Mouse (Mus musculus) heart, adult 8-10 months (tissue): ENCODE measurements around the gene Arl8a. TPM values are rescaled to one million over a fixed set of nuclear protein-coding genes. Genes with fewer than 3 reads are reported as not detected.

Experiments
- DNase-seq: peaks from one replicate; pipeline ENCODE4 v3.0.0; 2022; ENCODE audit warnings: low spot score
- total RNA-seq, 4 experiments: library from RNA; stranded (reverse); gene quantifications; 2 replicates each; pipeline ENCODE4 v1.2.4; 2022

Gene Arl8a
- total RNA-seq, 4 experiments from 2014 or later = 19.0 to 21.4 (median 20.7) TPM

GRCm38 (mm10) chr1:135199014-135199819 lies 52.6 kb downstream of the Arl8a start:
- no peak for DNase-seq

GRCm38 (mm10) chr1:135200400-135200799 lies 53.8 kb downstream of the Arl8a start:
- DNase-seq = no peak

GRCm38 (mm10) chr1:135204196-135205126 lies 57.8 kb downstream of the Arl8a start:
- DNase-seq = no peak

- DNase-seq = no peak
Observed at GRCm38 (mm10) chr1:135205257-135205656, 58.6 kb downstream of the Arl8a start.

Other genes starting within 250 kb of the Arl8a start
- gene Ppp1r12b, start 190.9 kb upstream of the Arl8a start, total RNA-seq = 100 to 1,000 TPM; 171 to 181 (median 179) TPM
- gene Ube2t, start 184.3 kb upstream of the Arl8a start, total RNA-seq = 1 to 10 TPM; 5.3 to 9.7 (median 7.4) TPM
- 10 to 100 TPM; 12.9 to 17.9 (median 15.9) TPM for gene Lgr6, start 41.5 kb upstream of the Arl8a start, total RNA-seq
- 1 to 10 TPM in 1 of 4 experiments, under 1 TPM in 3; 0.34 to 1.5 (median 0.49) TPM for gene Ptpn7, start 14.1 kb upstream of the Arl8a start, total RNA-seq
- gene Gpr37l1, start 20.9 kb downstream of the Arl8a start, total RNA-seq = under 1 TPM; 0.44 to 0.71 (median 0.65) TPM
- gene Elf3, start 111.7 kb downstream of the Arl8a start, total RNA-seq = under 1 TPM in 1 of 4 experiments, not detected in 3; 0.14 TPM
- gene Rnpep, start 137.3 kb downstream of the Arl8a start, total RNA-seq = 10 to 100 TPM; 18.9 to 22.7 (median 21.2) TPM
- 100 to 1,000 TPM; 342 to 418 (median 385) TPM for gene Timm17a, start 167.0 kb downstream of the Arl8a start, total RNA-seq
- gene Lmod1, start 178.0 kb downstream of the Arl8a start, total RNA-seq = 1 to 10 TPM; 1.9 to 3.0 (median 2.5) TPM
- 1 to 10 TPM; 2.3 to 3.5 (median 2.8) TPM for gene Shisa4, start 228.4 kb downstream of the Arl8a start, total RNA-seq